Mouse (Mus musculus) central nervous system, embryonic 18 days (tissue): ENCODE data around the gene Exph5. TPM values are rescaled to one million over a fixed set of nuclear protein-coding genes. Genes with fewer than 3 reads are reported as not detected.

Experiments used
- polyA plus RNA-seq: library from polyadenylated mRNA; depleted of rRNA; stranded (reverse); fragments of >200 nt; gene quantifications from 2 replicates; pipeline ENCODE4 v1.2.3, GENCODE M21; 2012; rRNA removed

Gene Exph5
- polyA plus RNA-seq = 0.16 TPM in 2 replicates

DNA sequence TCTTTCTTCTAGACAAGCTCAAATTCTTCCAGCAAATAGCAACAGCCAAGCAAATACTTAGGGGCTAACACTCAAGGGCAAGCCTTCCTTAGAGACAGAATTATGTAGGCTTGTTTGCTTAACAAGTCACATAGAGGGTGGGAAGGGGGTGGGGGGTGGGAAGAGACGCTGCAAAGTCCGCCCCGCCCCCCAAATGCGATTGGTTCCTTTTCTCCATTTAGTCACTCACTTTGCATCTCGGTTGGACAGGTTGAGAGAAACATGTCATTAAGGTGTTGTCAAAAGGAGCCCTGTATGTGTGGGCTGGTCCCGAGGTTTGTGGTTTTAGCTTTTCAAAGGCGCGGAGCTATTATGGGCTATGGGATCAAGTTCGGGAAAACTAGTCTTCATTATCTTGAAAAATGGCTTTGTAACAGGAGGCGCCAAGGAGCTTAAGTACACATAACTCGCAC, at the start of gene Exph5:
Exph5 (plus strand) TSS at position 402 of the 452 bp plus-strand sequence.

GRCm38 (mm10) chr9:53383951-53384866, 82.7 kb downstream of the Exph5 start, which contains the start of gene Kdelc2:
Gene Kdelc2 (plus strand): TSS chr9:53384025.

GRCm38 (mm10) chr9:53402291-53402711, 100.8 kb downstream of the Exph5 start, which contains the start of gene 4930550C14Rik:
Gene 4930550C14Rik (plus strand): TSS chr9:53402325.

Other genes starting within 250 kb of the Exph5 start
- gene Ddx10, start 53.6 kb upstream of the Exph5 start, polyA plus RNA-seq = 13.0 and 15.8 TPM in 2 replicates
- 2.3 and 2.8 TPM in 2 replicates for gene Kdelc2, start 82.4 kb downstream of the Exph5 start, polyA plus RNA-seq
- gene 4930550C14Rik, start 100.7 kb downstream of the Exph5 start, polyA plus RNA-seq = 0.26 and 0.32 TPM in 2 replicates
- gene Atm, start 235.1 kb downstream of the Exph5 start, polyA plus RNA-seq = 9.8 and 11.6 TPM in 2 replicates
- 8.7 and 10.0 TPM in 2 replicates for gene Npat, start 235.4 kb downstream of the Exph5 start, polyA plus RNA-seq